13 mouse cellular contexts compared by ENCODE assay signal in the genomic region with DNA sequence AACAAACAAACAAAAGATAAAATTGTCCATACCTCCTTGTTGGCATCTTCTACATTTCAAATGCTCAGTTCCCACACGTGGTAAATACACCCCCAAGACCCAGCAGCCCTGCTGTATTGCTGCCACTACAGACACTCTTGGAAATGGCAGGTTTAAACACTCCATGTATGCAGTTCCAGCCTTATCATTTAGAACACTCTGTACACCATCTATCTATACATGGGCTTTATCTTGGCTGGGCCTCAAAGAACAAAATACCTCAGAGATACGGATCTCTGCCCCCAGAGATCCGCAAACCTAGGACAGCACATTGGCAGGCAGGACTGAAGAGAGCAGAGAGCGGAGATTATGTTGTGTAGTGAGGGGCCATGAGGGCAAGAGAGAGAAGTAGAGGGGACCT.
"Had no signal": no experiment of that assay in that cellular context is flagged by ENCODE, and none has a peak within 500 bp of the region (broad histone marks: within the 10 kb centered on the region; RNA-seq: fewer than 3 reads in every experiment).

No protein-coding gene starts in this region.

- H3K4me1 ChIP-seq: midbrain, embryonic 12.5 days had no signal

- H3K4me2 ChIP-seq: limb, embryonic 13.5 days; midbrain, embryonic 12.5 days had no signal

- H3K9me3 ChIP-seq: limb, embryonic 10.5 days; limb, embryonic 13.5 days; midbrain, embryonic 12.5 days had no signal

- ATAC-seq: intestine, postnatal 0 days had no signal

- DNase-seq: kidney, adult 9 months; kidney, postnatal 14 days; kidney, postnatal 4 days; layer of hippocampus, adult 9-11 months; lung, adult 18-20 months; lung, postnatal 14 days; lung, postnatal 4 days; thymus, adult 18-20 months; thymus, postnatal 36 days had no signal

- H3K4me3 ChIP-seq: limb, embryonic 10.5 days; limb, embryonic 13.5 days; midbrain, embryonic 12.5 days had no signal

- H3K27me3 ChIP-seq: limb, embryonic 13.5 days; midbrain, embryonic 12.5 days had no signal

- H3K27ac ChIP-seq: limb, embryonic 10.5 days; limb, embryonic 13.5 days; midbrain, embryonic 12.5 days had no signal

- H3K9ac ChIP-seq: limb, embryonic 13.5 days; midbrain, embryonic 12.5 days had no signal

- H3K36me3 ChIP-seq: limb, embryonic 10.5 days; limb, embryonic 13.5 days; midbrain, embryonic 12.5 days had no signal
